ENCODE assay signal across 15 mouse cellular contexts in genomic region chr4:97814515-97814914, GRCm38 (mm10). TPM values are rescaled to one million over a fixed set of nuclear protein-coding genes. Genes with fewer than 3 reads are reported as not detected.
DNase-seq lines count a peak whose midpoint lies in the region; ATAC-seq and TF ChIP-seq lines count a peak whose summit lies in the region.
"Had no signal": no experiment of that assay in that cellular context is flagged by ENCODE, and none has a peak within 500 bp of the region (broad histone marks: within the 10 kb centered on the region; RNA-seq: fewer than 3 reads in every experiment).

No protein-coding gene starts in this region.

- intact Hi-C loops in heart, postnatal 36 days (cut with DNase I), result no loop called here

- TF ChIP-seq CTCF in lung, postnatal 0 days (IDR thresholded peaks at IDR 0.05), result no peak
- no peak for TF ChIP-seq CTCF in liver, embryonic 14.5 days (IDR thresholded peaks at IDR 0.05; ENCODE audit: low read depth)

- no peak overlapping the region for H3K4me3 ChIP-seq in lung, postnatal 0 days (ENCODE audit: low read depth, low read length)
- H3K4me3 ChIP-seq in liver, embryonic 14.5 days (ENCODE audit: insufficient read depth in 1 of 2, low read depth in 2 of 2, low read length in 2 of 2), result no peak overlapping the region
- no peak overlapping the region for H3K4me3 ChIP-seq in kidney, embryonic 15.5 days (replicated peaks)
- H3K4me3 ChIP-seq: embryonic facial prominence, embryonic 15.5 days; megakaryocyte, embryonic 14.5 days had no signal

- peak overlapping the region; percentile 60; the same call in 1 of the 2 replicates for H3K27ac ChIP-seq in lung, postnatal 0 days (ENCODE audit: low read length)
- H3K27ac ChIP-seq in liver, embryonic 14.5 days, result no peak overlapping the region
- no peak overlapping the region for H3K27ac ChIP-seq in kidney, embryonic 15.5 days
- H3K27ac ChIP-seq: embryonic facial prominence, embryonic 15.5 days had no signal

- DNase-seq in heart, adult 11 months, result peak; percentile 91
- DNase-seq in heart, postnatal 36 days, result no peak
- peak; percentile 91 for DNase-seq in lung, postnatal 0 days (ENCODE audit: low spot score)
- no peak for DNase-seq in lung, postnatal 10 days
- peak; percentile 14 to 28 (median 17) for DNase-seq in liver, embryonic 14.5 days (ENCODE audit: low read depth in 3 of 3, low spot score in 3 of 3)
- peak; percentile 20 for DNase-seq in yolk sac, embryonic 10.5 days (ENCODE audit: low spot score)
- no peak for DNase-seq in cerebellum, postnatal 25 days
- DNase-seq: left cerebral cortex, postnatal 4 days; retina, postnatal 1 day had no signal

- no peak overlapping the region for H3K9ac ChIP-seq in lung, postnatal 0 days (replicated peaks; ENCODE audit: low read depth)
- no peak overlapping the region for H3K9ac ChIP-seq in liver, embryonic 14.5 days (replicated peaks)
- no peak overlapping the region for H3K9ac ChIP-seq in kidney, embryonic 15.5 days
- H3K9ac ChIP-seq: embryonic facial prominence, embryonic 15.5 days had no signal

- WGBS in lung, postnatal 0 days, result 58% methylated on average over 7 of the region's 7 CpGs
- 61% methylated on average over 7 of the region's 7 CpGs for WGBS in liver, embryonic 14.5 days (ENCODE audit: insufficient replicate concordance)
- WGBS in kidney, embryonic 15.5 days, result 86% methylated on average over 7 of the region's 7 CpGs

- peak; percentile 90 for TF ChIP-seq EP300 in lung, postnatal 0 days (IDR thresholded peaks at IDR 0.05)
- no peak for TF ChIP-seq EP300 in liver, embryonic 14.5 days (IDR thresholded peaks at IDR 0.05; ENCODE audit: low read depth)

- no peaks in the 10 kb centered on the region for H3K36me3 ChIP-seq in lung, postnatal 0 days (ENCODE audit: insufficient read depth, low read length)
- H3K36me3 ChIP-seq in liver, embryonic 14.5 days (replicated peaks; ENCODE audit: control insufficient read depth, insufficient read depth, low read depth), result no peaks in the 10 kb centered on the region
- no peaks in the 10 kb centered on the region for H3K36me3 ChIP-seq in kidney, embryonic 15.5 days
- H3K36me3 ChIP-seq: embryonic facial prominence, embryonic 15.5 days had no signal

- no peak overlapping the region for H3K4me2 ChIP-seq in lung, postnatal 0 days (replicated peaks; ENCODE audit: low read depth, low read length)
- H3K4me2 ChIP-seq in liver, embryonic 14.5 days (ENCODE audit: low read depth), result no peak overlapping the region
- H3K4me2 ChIP-seq in kidney, embryonic 15.5 days, result no peak overlapping the region
- H3K4me2 ChIP-seq: embryonic facial prominence, embryonic 15.5 days had no signal

- H3K9me3 ChIP-seq in lung, postnatal 0 days (ENCODE audit: low read length), result no peaks in the 10 kb centered on the region
- H3K9me3 ChIP-seq in liver, embryonic 14.5 days (ENCODE audit: control insufficient read depth, low read length), result no peaks in the 10 kb centered on the region
- H3K9me3 ChIP-seq in kidney, embryonic 15.5 days (replicated peaks), result no peaks in the 10 kb centered on the region
- H3K9me3 ChIP-seq: embryonic facial prominence, embryonic 15.5 days; megakaryocyte, embryonic 14.5 days had no signal

- H3K4me1 ChIP-seq in lung, postnatal 0 days (ENCODE audit: insufficient read depth, low read depth, low read length), result peaks cover 11% of the 10 kb centered on the region; the same call in 1 of the 2 replicates
- peaks cover 0 to 6% of the 10 kb centered on the region in 2 experiments; a peak in 3 of 4 replicates for H3K4me1 ChIP-seq in liver, embryonic 14.5 days (replicated peaks; ENCODE audit: control insufficient read depth in 2 of 2, insufficient read depth in 2 of 2, low read length in 1 of 2)
- peaks cover 10% of the 10 kb centered on the region for H3K4me1 ChIP-seq in kidney, embryonic 15.5 days

- no peaks in the 10 kb centered on the region for H3K27me3 ChIP-seq in lung, postnatal 0 days (replicated peaks; ENCODE audit: insufficient read depth, low read length)
- H3K27me3 ChIP-seq in liver, embryonic 14.5 days (ENCODE audit: control insufficient read depth, insufficient read depth, low read length), result no peaks in the 10 kb centered on the region
- H3K27me3 ChIP-seq in kidney, embryonic 15.5 days, result no peaks in the 10 kb centered on the region
- H3K27me3 ChIP-seq: embryonic facial prominence, embryonic 15.5 days had no signal

- ATAC-seq in lung, postnatal 0 days, result peak; percentile 86
- no peak for ATAC-seq in liver, embryonic 14.5 days (ENCODE audit: insufficient read depth)
- ATAC-seq in kidney, embryonic 15.5 days (replicated peaks; ENCODE audit: low FRiP score), result no peak
- ATAC-seq: forebrain, embryonic 14.5 days had no signal

RNA-seq across cellular contexts. Expression of gene E130114P18Rik, which starts 36.6 kb away (rescaled TPM):
- total RNA-seq in heart, postnatal 36 days (2021), result under 1 TPM in 1 of 2 experiments, not detected in 1; 0.28 TPM
- 0.36 and 0.76 TPM in 2 replicates for polyA plus RNA-seq in lung, postnatal 0 days (2015; fragmentation: Nextera tagmentation; extraction: Ambion mirVana)
- polyA plus RNA-seq in liver, embryonic 14.5 days (2012; rRNA removed), result 0.03 TPM in 1 of 2 replicates, not detected in the other
- not detected in 2 replicates for polyA plus RNA-seq in liver, embryonic 14.5 days (2014; fragmentation: Nextera tagmentation; extraction: Ambion mirVana)
- 0.51 and 0.59 TPM in 2 replicates for polyA plus RNA-seq in kidney, embryonic 15.5 days (2015; fragmentation: Nextera tagmentation; extraction: Ambion mirVana)
- total RNA-seq: common myeloid progenitor, adult 5-6 weeks; MEL had no signal

RNA-seq across cellular contexts. Expression of gene Nfia, which starts 42.0 kb away (rescaled TPM):
- total RNA-seq in heart, postnatal 36 days (2021), result 100 to 1,000 TPM; 128 to 149 TPM
- polyA plus RNA-seq in lung, postnatal 0 days (2015; fragmentation: Nextera tagmentation; extraction: Ambion mirVana), result 40.5 and 45.4 TPM in 2 replicates
- 1.0 and 1.5 TPM in 2 replicates for polyA plus RNA-seq in liver, embryonic 14.5 days (2012; rRNA removed)
- polyA plus RNA-seq in liver, embryonic 14.5 days (2014; fragmentation: Nextera tagmentation; extraction: Ambion mirVana), result 2.5 and 2.6 TPM in 2 replicates
- 26.8 and 29.3 TPM in 2 replicates for polyA plus RNA-seq in kidney, embryonic 15.5 days (2015; fragmentation: Nextera tagmentation; extraction: Ambion mirVana)

Comparison
In these comparisons a context has a peak if more than half of its experiments do, and no peak if none do; other contexts are left out.
1. DNase-seq: peak in heart, adult 11 months (single experiment), lung, postnatal 0 days (single experiment), liver, embryonic 14.5 days (3 of 3) and yolk sac, embryonic 10.5 days (single experiment); none in heart, postnatal 36 days (0 of 2), lung, postnatal 10 days (single experiment) and cerebellum, postnatal 25 days (0 of 2).